Mouse (Mus musculus) macrophage (primary cell): ENCODE results near the gene Sema7a. TPM values are rescaled to one million over a fixed set of nuclear protein-coding genes. Genes with fewer than 3 reads are reported as not detected.

Experiments
- H3K27ac ChIP-seq: fragments of 350-480 bp; formaldehyde crosslinking; 2 replicates; pipeline ENCODE4 v1.9.0; 2021
- H3K36me3 ChIP-seq: fragments of 350-480 bp; formaldehyde crosslinking; 2 replicates; pipeline ENCODE4 v1.9.0; 2021; ENCODE audit errors: inconsistent target
- H3K4me3 ChIP-seq: fragments of 350-480 bp; formaldehyde crosslinking; 2 replicates; pipeline ENCODE4 v1.9.0; 2021; ENCODE audit errors: inconsistent target
- H3K79me2 ChIP-seq: fragments of 350-480 bp; formaldehyde crosslinking; 2 replicates; pipeline ENCODE4 v1.9.0; 2021; ENCODE audit errors: inconsistent target
- WGBS: methylation state at CpG from one replicate; pipeline ENCODE4 v1.1.7; 2026; ENCODE audit warnings: inconsistent platforms; ENCODE audit not compliant: missing documents; 5-methylcytosine and 5-hydroxymethylcytosine counted together
- polyA plus RNA-seq: library from polyadenylated mRNA; stranded (reverse); fragments of 250-400 nt; gene quantifications from 3 replicates; pipeline ENCODE4 v1.2.4, GENCODE M21; 2018; ENCODE audit warnings: inconsistent platforms

Gene Sema7a
- polyA plus RNA-seq, 1 experiment from 2014 or later = 0.17 TPM

DNA sequence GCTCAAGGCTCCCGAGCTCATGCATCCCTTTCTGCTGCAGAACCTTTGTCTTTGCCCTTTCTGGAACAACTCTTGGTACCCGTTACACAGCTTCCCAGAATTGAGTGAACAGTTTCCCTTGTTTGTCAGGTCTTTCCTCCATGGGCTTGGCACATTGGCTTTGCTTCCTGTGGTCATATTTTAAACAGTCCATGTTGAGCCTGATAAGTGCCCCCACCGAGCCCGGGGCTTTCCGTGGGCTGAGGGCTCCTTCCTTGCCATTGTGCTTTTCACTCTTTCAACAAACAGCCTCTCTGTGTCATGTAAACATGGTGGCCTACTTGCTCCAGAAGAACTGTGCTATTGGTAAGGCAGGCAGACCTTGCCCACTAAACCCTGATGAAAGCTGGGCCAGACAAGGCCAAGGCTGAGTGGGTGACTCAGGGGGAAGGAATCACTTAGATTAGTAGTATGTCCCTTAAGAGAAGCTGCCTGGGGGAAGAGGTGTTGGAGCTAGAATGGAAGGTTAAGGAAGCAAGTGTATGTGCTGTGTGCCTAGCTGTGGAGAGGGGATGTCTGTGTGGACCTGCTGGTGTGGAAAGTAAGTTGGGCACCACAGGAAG is 8.6 kb upstream of the Sema7a start:
- no peak overlapping the region for H3K27ac ChIP-seq

GRCm38 (mm10) chr9:57932253-57932652 is 7.7 kb upstream of the Sema7a start:
- Histone ChIP-seq H3K79me2 (no peaks in the 10 kb centered on the region), H3K27ac (no peak overlapping the region), H3K4me3 (no peak overlapping the region), H3K36me3 (peaks cover 12% of the 10 kb centered on the region; the same call in 1 of the 2 replicates)
- WGBS = 53% methylated on average over 2 of the region's 3 CpGs

More for the DNA sequence above, 8.6 kb upstream of the Sema7a start:
- WGBS = 30% methylated on average over 5 of the region's 5 CpGs
- Histone ChIP-seq H3K36me3 (peaks cover 12% of the 10 kb centered on the region; the same call in 1 of the 2 replicates), H3K4me3 (no peak overlapping the region), H3K79me2 (no peaks in the 10 kb centered on the region)

DNA sequence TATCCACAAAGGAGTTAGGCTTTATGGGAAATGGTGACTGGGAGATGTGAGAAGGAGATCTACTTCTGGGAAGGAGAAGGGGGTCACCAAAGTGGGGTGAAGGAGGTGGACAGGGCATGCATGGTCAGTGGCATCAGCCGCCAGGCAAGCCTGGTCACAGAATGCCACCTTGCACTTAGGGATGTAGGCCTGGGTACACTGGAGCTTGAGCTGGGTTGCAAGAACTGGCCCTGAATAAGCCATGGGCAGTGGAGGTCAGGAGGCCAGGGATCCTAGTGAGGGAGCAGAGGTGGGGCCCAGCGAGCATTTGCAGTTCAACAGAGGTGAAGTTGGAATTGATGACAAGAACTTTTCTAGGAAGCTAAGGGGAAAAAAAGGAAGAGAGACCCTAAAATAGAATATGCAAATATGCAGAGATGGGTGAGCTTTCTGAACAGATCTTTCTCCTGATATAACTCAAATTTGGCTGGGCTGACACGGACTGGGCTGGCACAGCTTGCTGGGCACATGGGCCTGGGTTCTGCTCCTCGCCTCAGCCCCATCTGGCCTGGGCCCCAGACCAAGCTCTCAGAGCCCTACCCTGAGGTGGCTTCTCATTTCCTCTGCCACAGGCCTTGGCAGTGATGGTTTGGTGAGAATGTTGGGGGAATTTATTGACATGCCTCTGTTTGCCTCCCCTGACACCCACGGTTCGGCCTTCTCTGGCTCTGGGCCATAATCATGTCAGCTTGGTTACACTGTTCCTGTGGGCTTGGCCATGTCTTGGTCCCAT is 6.9 kb upstream of the Sema7a start:
- WGBS = 46% methylated on average over 6 of the region's 6 CpGs
- Histone ChIP-seq H3K4me3 (no peak overlapping the region), H3K27ac (no peak overlapping the region), H3K36me3 (peaks cover 12% of the 10 kb centered on the region; the same call in 1 of the 2 replicates), H3K79me2 (no peaks in the 10 kb centered on the region)

DNA sequence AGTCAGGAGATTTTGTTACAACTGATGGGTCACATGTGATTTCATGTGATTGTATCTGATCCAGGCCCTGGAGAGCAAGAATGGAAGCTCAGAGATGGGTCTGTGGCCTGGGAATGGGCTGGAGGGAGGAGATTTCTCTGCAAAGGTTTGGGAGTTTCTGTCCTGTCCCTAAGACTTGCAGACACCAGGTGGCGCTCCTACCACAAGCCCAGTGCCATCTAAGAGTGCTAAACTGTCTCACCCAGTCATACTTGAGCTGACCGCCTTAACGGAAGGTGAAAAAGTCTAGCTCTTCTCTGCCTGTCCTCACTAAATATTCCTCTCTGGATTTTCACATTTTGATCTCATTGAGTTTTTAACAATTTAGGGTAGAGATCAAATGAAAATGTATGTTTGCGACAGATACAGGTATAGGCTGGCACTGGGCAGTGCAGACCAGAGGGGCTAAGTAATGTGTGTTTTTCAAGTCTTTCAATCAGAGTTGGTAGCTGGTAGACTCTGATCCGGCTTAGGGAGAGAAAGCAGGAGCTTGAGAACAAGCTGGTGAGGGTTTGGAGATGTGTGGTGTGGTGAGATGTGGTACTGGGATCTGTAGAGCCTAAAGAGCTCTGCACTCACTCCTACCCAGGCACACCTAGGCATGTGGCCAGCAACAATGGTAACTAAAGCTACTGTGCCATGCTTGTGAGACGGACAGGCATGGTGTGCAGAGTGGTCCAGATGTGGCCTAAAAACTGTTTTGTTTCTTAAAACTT is 4.1 kb upstream of the Sema7a start:
- Histone ChIP-seq H3K27ac (no peak overlapping the region), H3K36me3 (no peaks in the 10 kb centered on the region), H3K4me3 (no peak overlapping the region), H3K79me2 (no peaks in the 10 kb centered on the region)
- WGBS = 30% methylated on average over 6 of the region's 6 CpGs

- Histone ChIP-seq H3K4me3 (no peak overlapping the region), H3K36me3 (no peaks in the 10 kb centered on the region), H3K27ac (no peak overlapping the region), H3K79me2 (no peaks in the 10 kb centered on the region)
- WGBS = 93% methylated on average over 4 of the region's 4 CpGs
Measured at GRCm38 (mm10) chr9:57937171-57937570, 2.7 kb upstream of the Sema7a start.

- 85% methylated on average over 5 of the region's 6 CpGs for WGBS
- Histone ChIP-seq H3K27ac (no peak overlapping the region), H3K79me2 (no peaks in the 10 kb centered on the region), H3K4me3 (no peak overlapping the region), H3K36me3 (no peaks in the 10 kb centered on the region)
Measured at GRCm38 (mm10) chr9:57937651-57938050, 2.3 kb upstream of the Sema7a start.

GRCm38 (mm10) chr9:57938225-57939055 is 1.5 kb upstream of the Sema7a start:
- Histone ChIP-seq H3K4me3 (no peak overlapping the region), H3K79me2 (no peaks in the 10 kb centered on the region), H3K36me3 (no peaks in the 10 kb centered on the region), H3K27ac (no peak overlapping the region)
- WGBS = 69% methylated on average over 5 of the region's 5 CpGs

DNA sequence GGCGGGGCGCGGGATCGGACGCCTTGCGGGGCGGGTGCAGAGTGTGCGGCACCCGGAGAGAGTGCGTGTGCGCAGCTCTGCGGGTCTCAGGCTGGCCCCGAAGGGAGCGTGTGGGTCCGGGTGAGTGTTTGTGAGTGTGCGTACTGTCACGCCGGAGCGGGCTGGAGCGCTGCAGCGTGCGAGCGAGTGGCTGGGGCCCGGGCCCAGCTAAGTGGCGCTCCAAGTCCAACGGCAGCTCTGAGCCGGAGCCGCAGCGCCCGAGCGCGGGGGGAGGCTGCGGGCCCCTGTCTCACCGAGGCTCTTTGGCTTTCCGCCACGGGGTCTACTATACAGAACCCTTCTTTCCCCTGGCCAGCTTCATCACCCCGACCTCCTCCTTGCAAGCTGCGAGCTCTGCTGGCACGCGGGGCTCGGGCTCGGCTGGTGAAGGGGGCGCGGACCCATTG is 460 bp downstream of the Sema7a start:
- H3K4me3 ChIP-seq = no peak overlapping the region
- H3K27ac ChIP-seq = no peak overlapping the region
- WGBS = under 1% methylated on average over 37 of the region's 44 CpGs
- no peaks in the 10 kb centered on the region for H3K36me3 ChIP-seq
- H3K79me2 ChIP-seq = no peaks in the 10 kb centered on the region

DNA sequence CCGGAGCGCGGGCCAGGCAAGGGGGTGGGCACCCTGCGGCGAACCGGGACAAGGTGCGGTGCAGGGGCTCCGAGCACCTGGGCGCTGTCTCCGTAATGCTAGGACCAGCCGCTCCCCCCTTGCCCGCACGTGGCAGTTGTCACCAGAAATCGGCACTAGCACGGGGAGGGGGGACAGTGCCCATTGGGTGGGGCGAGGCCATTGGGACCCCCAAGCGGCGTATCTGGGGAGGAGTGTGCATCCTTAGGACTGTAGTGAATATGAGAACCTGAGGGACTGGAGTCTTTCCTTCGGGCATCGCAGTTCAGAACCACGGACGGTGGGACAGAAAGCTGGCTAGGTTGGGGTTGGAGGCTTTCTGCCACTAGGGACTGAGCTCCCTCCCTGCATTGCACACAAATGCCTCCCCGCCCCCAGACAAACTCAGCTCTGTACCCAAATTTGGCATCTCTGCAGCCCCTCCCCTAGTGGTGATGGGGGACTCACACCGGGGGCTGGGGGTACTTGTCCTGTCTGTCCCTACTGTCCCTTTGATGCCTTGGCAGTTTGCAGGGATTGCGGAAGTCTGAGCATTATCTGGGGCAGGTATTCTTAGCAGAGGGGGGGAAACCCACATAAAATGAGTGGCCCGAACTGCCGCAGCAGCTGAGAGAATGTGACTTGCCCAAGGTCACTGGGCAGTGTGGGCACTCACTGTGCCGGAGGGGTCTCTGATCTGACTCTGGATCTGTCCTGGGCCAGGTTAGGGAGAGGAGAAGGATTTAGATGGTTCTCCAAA is 1.1 kb downstream of the Sema7a start:
- no peaks in the 10 kb centered on the region for H3K36me3 ChIP-seq

GRCm38 (mm10) chr9:57942039-57942438 is 2.1 kb downstream of the Sema7a start:
- no peaks in the 10 kb centered on the region for H3K79me2 ChIP-seq
- no peak overlapping the region for H3K27ac ChIP-seq
- 87% methylated on average over 2 of the region's 2 CpGs for WGBS
- H3K36me3 ChIP-seq = no peaks in the 10 kb centered on the region
- no peak overlapping the region for H3K4me3 ChIP-seq

More for the DNA sequence above, 1.1 kb downstream of the Sema7a start:
- H3K27ac ChIP-seq = no peak overlapping the region
- 11% methylated on average over 28 of the region's 28 CpGs for WGBS
- H3K79me2 ChIP-seq = no peaks in the 10 kb centered on the region
- H3K4me3 ChIP-seq = no peak overlapping the region

- H3K79me2 ChIP-seq = no peaks in the 10 kb centered on the region
- no peak overlapping the region for H3K27ac ChIP-seq
- no peaks in the 10 kb centered on the region for H3K36me3 ChIP-seq
- WGBS = 70% methylated on average over 2 of the region's 2 CpGs
- H3K4me3 ChIP-seq = no peak overlapping the region
Measured at GRCm38 (mm10) chr9:57943067-57943466, 3.2 kb downstream of the Sema7a start.

DNA sequence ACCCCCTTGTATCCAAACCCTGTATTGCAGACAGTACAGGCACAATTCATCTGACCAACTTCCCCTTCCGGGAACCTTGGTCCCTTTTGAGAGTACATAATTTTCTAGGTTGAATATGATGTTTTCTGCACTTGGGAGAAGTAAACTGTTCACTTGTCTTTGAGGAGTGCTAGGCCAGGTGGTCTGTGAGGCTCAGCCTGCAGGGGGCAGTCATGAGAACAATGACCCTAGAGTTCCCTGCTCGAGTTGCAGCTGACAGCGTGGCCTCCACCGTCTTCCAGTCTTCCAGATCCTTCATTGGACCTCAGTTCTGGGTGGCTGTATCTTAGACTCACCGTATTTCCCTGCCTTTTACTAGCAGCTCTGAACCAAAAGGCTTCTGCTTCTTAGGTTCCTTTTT is 4.7 kb downstream of the Sema7a start:
- no peaks in the 10 kb centered on the region for H3K79me2 ChIP-seq
- H3K36me3 ChIP-seq = no peaks in the 10 kb centered on the region
- H3K27ac ChIP-seq = no peak overlapping the region
- 7% methylated on average over 5 of the region's 5 CpGs for WGBS
- H3K4me3 ChIP-seq = no peak overlapping the region

DNA sequence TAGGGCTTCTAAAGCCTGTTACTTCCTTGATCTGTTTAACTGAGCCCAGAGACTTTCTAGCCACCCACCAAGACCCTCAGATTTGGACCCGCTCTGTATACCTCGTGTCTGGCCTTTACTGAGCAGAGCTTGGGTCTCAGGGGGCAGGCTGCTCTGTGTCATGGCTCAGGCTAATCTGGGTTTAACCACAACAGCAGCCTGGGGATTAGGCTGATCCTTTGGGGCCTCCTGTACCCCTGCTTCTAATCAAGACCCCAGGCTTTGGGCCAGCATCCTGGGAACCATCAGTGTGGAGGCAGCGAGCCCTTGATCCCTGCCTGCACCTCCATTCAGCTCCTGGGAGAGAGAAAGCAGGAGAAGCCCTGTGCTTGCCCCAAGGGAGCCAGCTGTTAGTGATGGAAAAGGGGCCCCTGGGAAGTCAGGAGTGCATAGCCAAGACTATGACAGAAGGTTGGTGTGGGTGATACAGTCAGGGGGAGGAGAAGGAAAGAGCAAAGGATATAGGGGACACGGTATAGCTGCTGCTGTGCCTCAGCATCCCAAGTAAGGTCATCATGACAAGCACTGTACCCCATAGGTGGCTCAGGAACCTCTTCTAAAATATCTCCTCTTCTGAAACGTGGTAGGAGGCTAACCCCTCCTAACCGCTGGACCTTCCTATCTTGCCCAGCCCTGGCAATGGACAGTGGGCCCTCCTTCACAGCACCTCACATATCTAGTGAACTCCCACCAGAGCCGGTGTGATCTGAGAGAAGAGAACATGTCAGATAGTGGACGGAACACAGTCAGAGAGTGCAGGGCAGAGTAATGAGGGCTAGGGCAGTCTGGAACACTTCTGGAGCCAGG is 6.1 kb downstream of the Sema7a start:
- Histone ChIP-seq H3K4me3 (no peak overlapping the region), H3K79me2 (no peaks in the 10 kb centered on the region), H3K36me3 (no peaks in the 10 kb centered on the region), H3K27ac (no peak overlapping the region)
- WGBS = 91% methylated on average over 8 of the region's 8 CpGs
